Mouse (Mus musculus): ENCODE data around the gene Hist1h3g. TPM values are rescaled to one million over a fixed set of nuclear protein-coding genes. Genes with fewer than 3 reads are reported as not detected.
"Not testable (repeated sequence)": the region's sequence is repeated elsewhere in the genome, so short reads cannot be mapped to it uniquely, and the experiment has no call there.

Gene Hist1h3g
- 7.8 and 11.8 TPM in 2 replicates for polyA plus RNA-seq (2016; fragmentation: Nextera tagmentation; extraction: Ambion mirVana)

DNA sequence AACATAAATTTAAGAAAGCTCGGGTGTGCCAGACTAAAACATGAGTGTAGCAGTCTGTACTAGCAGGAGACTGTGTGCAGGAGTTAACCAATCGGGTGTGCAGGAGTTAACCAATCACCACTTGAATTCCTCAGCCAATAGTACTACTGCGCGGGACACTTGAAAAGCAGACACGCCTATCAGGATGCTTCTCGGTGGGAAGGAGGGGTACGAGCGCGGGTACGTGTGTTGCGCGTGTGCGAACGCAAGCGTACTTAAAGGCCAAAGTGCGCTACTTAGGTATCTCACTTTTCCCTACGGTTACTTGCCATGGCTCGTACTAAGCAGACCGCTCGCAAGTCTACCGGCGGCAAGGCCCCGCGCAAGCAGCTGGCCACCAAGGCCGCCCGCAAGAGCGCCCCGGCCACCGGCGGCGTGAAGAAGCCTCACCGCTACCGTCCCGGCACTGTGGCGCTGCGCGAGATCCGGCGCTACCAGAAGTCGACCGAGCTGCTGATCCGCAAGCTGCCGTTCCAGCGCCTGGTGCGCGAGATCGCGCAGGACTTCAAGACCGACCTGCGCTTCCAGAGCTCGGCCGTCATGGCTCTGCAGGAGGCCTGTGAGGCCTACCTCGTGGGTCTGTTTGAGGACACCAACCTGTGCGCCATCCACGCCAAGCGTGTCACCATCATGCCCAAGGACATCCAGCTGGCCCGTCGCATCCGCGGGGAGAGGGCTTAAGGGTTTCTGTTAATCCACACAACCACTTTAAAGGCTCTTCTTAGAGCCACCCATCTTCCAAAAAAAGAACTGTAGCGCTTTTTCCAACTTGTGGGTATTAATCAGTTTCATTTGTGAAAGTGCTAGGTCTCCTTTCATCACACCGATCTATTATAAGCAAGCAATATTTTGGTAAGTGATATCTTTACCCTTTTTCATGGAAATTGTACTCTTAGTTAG lies at the start of gene Hist1h3g:
Gene Hist1h3g, plus strand, starts transcription at position 286 of the 939 bp plus-strand sequence.
- WGBS = under 1% methylated on average over 33 of the region's 62 CpGs
- H3K27ac ChIP-seq = peak within 1 kb of the TSS; percentile 95
- not testable (repeated sequence) for H3K9me3 ChIP-seq, H3K36me3 ChIP-seq, H3K27me3 ChIP-seq
- H3K9ac ChIP-seq = peak within 1 kb of the TSS; percentile 62
- peak within 1 kb of the TSS; percentile 54 for H3K4me2 ChIP-seq (replicated peaks)
- H3K4me1 ChIP-seq = peaks cover 22% of the 10 kb centered on the region
- ATAC-seq (ENCODE audit: insufficient number of reproducible peaks, insufficient read depth, low FRiP score, low TSS enrichment) = peak; percentile 92
- peak within 1 kb of the TSS; percentile 55 for H3K4me3 ChIP-seq

- H3K9me3 ChIP-seq = no peaks in the 10 kb centered on the region
- no peaks in the 10 kb centered on the region for H3K27me3 ChIP-seq
- H3K4me2 ChIP-seq (replicated peaks) = peak within 1 kb of the TSS; percentile 70
- H3K9ac ChIP-seq = peak within 1 kb of the TSS; percentile 41; the same call in 1 of the 2 replicates
- H3K27ac ChIP-seq = 0 out of 2 replicates have a peak within 1 kb of the TSS, but pooled peaks have one; percentile 6
- ATAC-seq (ENCODE audit: insufficient number of reproducible peaks, insufficient read depth, low FRiP score, low TSS enrichment) = peak; percentile 95
- H3K4me1 ChIP-seq = peaks cover 9% of the 10 kb centered on the region
- H3K36me3 ChIP-seq = no peaks in the 10 kb centered on the region
- H3K4me3 ChIP-seq = peak within 1 kb of the TSS; percentile 36
- WGBS = 3% methylated on average over 13 of the region's 14 CpGs
These were observed 46.6 kb upstream of the Hist1h3g start, which contains the start of gene Btn2a2 for GRCm38 (mm10) chr13:23488400-23489322. TSS of gene Btn2a2 (minus strand) at chr13:23488857.

- Histone ChIP-seq H3K27me3 (no peaks in the 10 kb centered on the region), H3K9me3 (no peaks in the 10 kb centered on the region), H3K4me1 (peaks cover 5% of the 10 kb centered on the region), H3K9ac (no peak overlapping the region), H3K27ac (no peak overlapping the region), H3K4me3 (no peak overlapping the region), H3K4me2 (replicated peaks) (no peak overlapping the region), H3K36me3 (no peaks in the 10 kb centered on the region)
- WGBS = 65% methylated on average over 1 of the region's 1 CpGs
- no peak for ATAC-seq (ENCODE audit: insufficient number of reproducible peaks, insufficient read depth, low FRiP score, low TSS enrichment)
These were observed 44.4 kb upstream of the Hist1h3g start for GRCm38 (mm10) chr13:23490863-23491262.

GRCm38 (mm10) chr13:23491263-23491662 lies 44.0 kb upstream of the Hist1h3g start:
- Histone ChIP-seq H3K9me3 (no peaks in the 10 kb centered on the region), H3K4me3 (no peak overlapping the region), H3K36me3 (no peaks in the 10 kb centered on the region), H3K27me3 (no peaks in the 10 kb centered on the region), H3K9ac (no peak overlapping the region), H3K4me2 (replicated peaks) (no peak overlapping the region), H3K4me1 (peaks cover 5% of the 10 kb centered on the region), H3K27ac (no peak overlapping the region)
- ATAC-seq (ENCODE audit: insufficient number of reproducible peaks, insufficient read depth, low FRiP score, low TSS enrichment) = no peak
- WGBS = 17% methylated on average over 1 of the region's 1 CpGs

DNA sequence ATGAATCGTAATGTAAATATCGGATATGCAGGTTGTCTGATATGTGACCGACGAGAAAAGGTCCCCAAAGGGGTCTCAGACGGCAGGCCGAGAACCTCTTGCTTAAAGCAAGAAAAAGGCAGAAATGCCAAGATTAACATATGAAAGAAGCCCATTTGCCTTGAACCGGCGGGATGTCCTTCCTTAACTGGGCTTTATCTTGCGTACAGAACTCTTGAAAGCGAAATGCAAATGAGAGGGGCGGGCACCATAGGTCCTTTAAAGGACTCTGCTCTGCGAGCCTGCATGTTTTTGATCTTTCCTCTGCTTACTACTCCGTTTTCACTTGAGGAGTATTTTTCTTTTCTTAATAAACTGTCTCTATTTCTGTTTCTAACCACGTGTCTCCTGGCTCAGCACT lies 43.2 kb upstream of the Hist1h3g start:
- no peak overlapping the region for H3K27ac ChIP-seq
- 5% methylated on average over 14 of the region's 14 CpGs for whole genome bisulfite sequencing
- H3K9ac ChIP-seq = no peak overlapping the region
- peaks cover 5% of the 10 kb centered on the region for H3K4me1 ChIP-seq
- peak overlapping the region; percentile 22; the same call in 1 of the 2 replicates for H3K4me3 ChIP-seq
- H3K36me3 ChIP-seq = no peaks in the 10 kb centered on the region
- H3K27me3 ChIP-seq = no peaks in the 10 kb centered on the region
- peak overlapping the region; percentile 40 for H3K4me2 ChIP-seq (replicated peaks)
- H3K9me3 ChIP-seq = no peaks in the 10 kb centered on the region
- no peak for ATAC-seq (ENCODE audit: insufficient number of reproducible peaks, insufficient read depth, low FRiP score, low TSS enrichment)

GRCm38 (mm10) chr13:23495526-23495925 lies 39.7 kb upstream of the Hist1h3g start:
- Histone ChIP-seq H3K27me3 (no peaks in the 10 kb centered on the region), H3K4me3 (no peak overlapping the region), H3K4me1 (peaks cover 5% of the 10 kb centered on the region; the same call in 1 of the 2 replicates), H3K27ac (no peak overlapping the region), H3K36me3 (no peaks in the 10 kb centered on the region), H3K9me3 (no peaks in the 10 kb centered on the region), H3K9ac (no peak overlapping the region), H3K4me2 (replicated peaks) (no peak overlapping the region)
- no peak for ATAC-seq (ENCODE audit: insufficient number of reproducible peaks, insufficient read depth, low FRiP score, low TSS enrichment)
- 74% methylated on average over 6 of the region's 6 CpGs for WGBS

- H3K27me3 ChIP-seq = no peaks in the 10 kb centered on the region
- H3K27ac ChIP-seq = no peak overlapping the region
- H3K4me3 ChIP-seq = peak overlapping the region; percentile 31
- peak overlapping the region; percentile 51 for H3K4me2 ChIP-seq (replicated peaks)
- H3K36me3 ChIP-seq = no peaks in the 10 kb centered on the region
- peaks cover 5% of the 10 kb centered on the region; the same call in 1 of the 2 replicates for H3K4me1 ChIP-seq
- no peaks in the 10 kb centered on the region for H3K9me3 ChIP-seq
- no peak for ATAC-seq (ENCODE audit: insufficient number of reproducible peaks, insufficient read depth, low FRiP score, low TSS enrichment)
- H3K9ac ChIP-seq = no peak overlapping the region
- WGBS = 2% methylated on average over 19 of the region's 19 CpGs
These were observed 37.4 kb upstream of the Hist1h3g start for GRCm38 (mm10) chr13:23497656-23498321.

- Histone ChIP-seq H3K27ac (no peak overlapping the region), H3K9ac (0 out of 2 replicates have a peak overlapping the region, but pooled peaks have one; percentile 7)
These were observed 36.6 kb upstream of the Hist1h3g start for GRCm38 (mm10) chr13:23498653-23499052.

DNA sequence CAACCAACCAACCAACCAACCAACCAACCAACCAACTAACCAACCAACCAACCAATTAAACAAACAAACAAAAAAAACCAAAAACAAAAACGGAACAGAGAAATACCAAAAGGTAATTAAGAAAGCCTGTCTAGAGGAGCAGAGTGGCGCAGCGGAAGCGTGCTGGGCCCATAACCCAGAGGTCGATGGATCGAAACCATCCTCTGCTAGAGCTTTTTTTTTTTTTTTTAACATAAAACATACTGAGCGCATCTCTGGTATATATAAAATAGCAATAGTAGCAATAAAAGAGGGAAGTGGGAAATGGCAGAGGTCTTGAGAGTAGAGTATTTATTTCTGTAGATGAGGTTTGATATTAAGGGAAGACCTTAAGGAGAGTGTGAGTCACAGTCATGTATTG lies 35.3 kb upstream of the Hist1h3g start:
- H3K36me3 ChIP-seq = no peaks in the 10 kb centered on the region
- no peak overlapping the region for H3K4me3 ChIP-seq
- H3K9me3 ChIP-seq = no peaks in the 10 kb centered on the region
- no peaks in the 10 kb centered on the region for H3K27me3 ChIP-seq
- no peak overlapping the region for H3K27ac ChIP-seq
- WGBS = 7% methylated on average over 7 of the region's 7 CpGs
- ATAC-seq (ENCODE audit: insufficient number of reproducible peaks, insufficient read depth, low FRiP score, low TSS enrichment) = no peak
- H3K4me1 ChIP-seq = peaks cover 6% of the 10 kb centered on the region
- no peak overlapping the region for H3K9ac ChIP-seq
- no peak overlapping the region for H3K4me2 ChIP-seq (replicated peaks)

More at GRCm38 (mm10) chr13:23498653-23499052, 36.6 kb upstream of the Hist1h3g start:
- peak overlapping the region; percentile 51 for H3K4me2 ChIP-seq (replicated peaks)
- H3K27me3 ChIP-seq = no peaks in the 10 kb centered on the region
- ATAC-seq (ENCODE audit: insufficient number of reproducible peaks, insufficient read depth, low FRiP score, low TSS enrichment) = no peak
- no peaks in the 10 kb centered on the region for H3K9me3 ChIP-seq
- 1% methylated on average over 10 of the region's 10 CpGs for WGBS
- peak overlapping the region; percentile 31 for H3K4me3 ChIP-seq
- peaks cover 5% of the 10 kb centered on the region; the same call in 1 of the 2 replicates for H3K4me1 ChIP-seq
- no peaks in the 10 kb centered on the region for H3K36me3 ChIP-seq

DNA sequence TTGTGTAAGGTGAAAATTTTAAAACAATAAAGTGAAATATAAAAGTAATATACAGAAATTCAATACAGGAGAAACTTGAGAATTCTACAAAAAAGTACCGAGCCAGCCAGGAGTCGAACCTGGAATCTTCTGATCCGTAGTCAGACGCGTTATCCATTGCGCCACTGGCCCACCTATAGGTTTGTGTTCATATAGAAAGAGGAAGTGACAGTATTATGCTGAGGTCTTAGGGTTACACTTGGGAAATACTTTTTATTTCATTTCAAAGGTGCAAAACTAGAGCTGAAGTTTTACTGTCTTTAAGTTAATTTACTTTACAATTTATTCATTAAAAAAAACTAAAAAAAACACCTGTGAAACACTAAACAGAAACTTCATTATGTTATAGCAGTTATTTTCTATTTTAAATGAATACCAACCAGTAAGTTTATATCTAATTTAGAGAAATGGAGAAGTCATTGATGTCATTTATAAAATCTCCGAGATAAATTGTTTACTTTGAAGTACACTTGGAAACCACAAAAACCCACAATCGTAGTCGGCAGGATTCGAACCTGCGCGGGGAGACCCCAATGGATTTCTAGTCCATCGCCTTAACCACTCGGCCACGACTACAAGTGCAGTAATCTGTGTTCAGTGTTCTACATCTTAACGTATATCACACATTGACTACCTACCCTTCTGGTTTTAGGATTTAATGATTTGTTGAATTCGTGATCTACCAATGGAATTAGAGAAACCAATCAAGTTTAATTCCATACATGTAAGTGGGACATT lies 34.6 kb upstream of the Hist1h3g start:
- WGBS = 1% methylated on average over 17 of the region's 17 CpGs
- Histone ChIP-seq H3K9ac (no peak overlapping the region), H3K9me3 (no peaks in the 10 kb centered on the region), H3K27ac (no peak overlapping the region), H3K36me3 (no peaks in the 10 kb centered on the region), H3K27me3 (no peaks in the 10 kb centered on the region), H3K4me2 (replicated peaks) (peak overlapping the region; percentile 41), H3K4me1 (peaks cover 12% of the 10 kb centered on the region), H3K4me3 (0 out of 2 replicates have a peak overlapping the region, but pooled peaks have one; percentile 15)
- no peak for ATAC-seq (ENCODE audit: insufficient number of reproducible peaks, insufficient read depth, low FRiP score, low TSS enrichment)
